Mouse (Mus musculus): Measurements from ENCODE around the gene Myo6.

GRCm38 (mm10) chr9:80277157-80277556 lies 112.3 kb downstream of the Myo6 start:
- TF ChIP-seq CTCF (IDR thresholded peaks at IDR 0.05; ENCODE audit: extremely low read depth, insufficient read length, insufficient replicate concordance, low read depth, low read length) (no peak), POLR2A (IDR thresholded peaks at IDR 0.05; ENCODE audit: low read depth, low read length) (no peak)
